Mouse (Mus musculus): ENCODE measurements around the gene Kcna10.

The Kcna10 gene

GRCm38 (mm10) chr3:107204413-107204812 lies 21.6 kb downstream of the Kcna10 start:
- DNase-seq (ENCODE audit: low spot score in 2 of 2) = no peak

GRCm38 (mm10) chr3:107205170-107205569 lies 22.3 kb downstream of the Kcna10 start:
- no peak for DNase-seq (ENCODE audit: low spot score in 2 of 2)

GRCm38 (mm10) chr3:107205994-107206393 lies 23.1 kb downstream of the Kcna10 start:
- peak in 1 of 2 experiments; percentile 53 for DNase-seq (ENCODE audit: low spot score in 2 of 2)

DNA sequence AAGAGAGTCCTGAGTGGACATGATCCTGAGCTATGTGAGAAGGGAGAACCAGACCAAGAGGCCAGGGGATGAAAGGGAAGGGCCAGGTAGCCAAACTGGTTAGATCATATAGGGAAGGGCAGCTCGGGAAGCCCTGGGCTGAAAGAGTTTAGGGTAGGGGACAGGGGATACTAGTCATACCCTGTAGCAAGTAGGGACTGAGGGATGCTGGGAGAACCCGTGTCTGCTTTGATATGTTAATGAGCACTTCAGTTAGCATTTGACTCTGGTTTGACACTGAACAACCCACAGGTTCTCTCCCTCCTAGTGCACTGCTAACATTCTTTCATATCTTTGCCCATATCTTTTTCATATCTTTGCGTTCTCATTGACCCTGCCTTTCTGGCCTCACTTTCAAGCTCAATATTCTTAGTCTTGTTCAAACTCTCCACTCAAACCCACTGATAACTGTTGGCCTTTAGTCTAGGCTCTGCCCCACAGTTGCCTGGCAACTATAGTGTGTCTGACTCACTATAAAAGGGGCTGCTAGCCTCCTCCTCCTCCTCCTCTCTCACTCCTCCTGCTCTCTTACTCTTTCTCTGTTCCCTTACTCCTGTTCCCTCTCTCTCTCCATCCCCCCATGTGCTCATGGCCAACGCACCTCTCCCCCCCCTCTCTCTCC lies 23.8 kb downstream of the Kcna10 start:
- no peak for DNase-seq (ENCODE audit: low spot score in 2 of 2)

DNA sequence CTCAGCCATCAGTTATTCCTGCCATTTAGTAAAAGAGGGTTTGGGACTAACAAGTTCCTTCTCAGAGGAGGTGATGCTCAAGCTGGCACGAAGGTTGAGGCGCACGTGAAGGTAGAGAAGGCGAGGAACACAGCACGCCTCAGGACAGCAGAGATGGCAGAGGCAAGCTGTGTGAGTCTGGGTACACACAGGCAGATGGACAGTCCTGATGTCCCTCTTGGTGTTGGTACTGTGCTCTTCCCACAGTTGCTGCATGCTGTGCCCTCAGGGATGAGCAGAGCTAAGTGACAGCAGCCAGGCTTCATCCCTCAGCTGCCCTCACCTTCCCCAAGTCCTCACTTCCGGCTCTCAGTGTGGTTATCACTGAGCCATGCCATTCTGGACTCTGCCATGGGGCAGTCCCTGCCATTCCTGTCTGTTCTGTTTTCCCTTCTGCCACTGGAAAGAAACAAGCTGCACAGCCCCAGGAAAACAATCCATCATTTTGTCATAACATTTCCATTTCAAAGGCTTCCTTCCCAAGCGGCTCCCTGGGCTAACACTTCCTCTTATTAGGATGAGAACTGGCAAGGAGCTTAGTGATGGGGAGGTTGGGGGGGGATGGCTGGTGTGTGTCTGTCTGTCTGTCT lies 24.9 kb downstream of the Kcna10 start:
- no peak for DNase-seq (ENCODE audit: low spot score in 2 of 2)

GRCm38 (mm10) chr3:107214606-107215005 lies 31.8 kb downstream of the Kcna10 start:
- no peak for DNase-seq (ENCODE audit: low spot score in 2 of 2)

DNA sequence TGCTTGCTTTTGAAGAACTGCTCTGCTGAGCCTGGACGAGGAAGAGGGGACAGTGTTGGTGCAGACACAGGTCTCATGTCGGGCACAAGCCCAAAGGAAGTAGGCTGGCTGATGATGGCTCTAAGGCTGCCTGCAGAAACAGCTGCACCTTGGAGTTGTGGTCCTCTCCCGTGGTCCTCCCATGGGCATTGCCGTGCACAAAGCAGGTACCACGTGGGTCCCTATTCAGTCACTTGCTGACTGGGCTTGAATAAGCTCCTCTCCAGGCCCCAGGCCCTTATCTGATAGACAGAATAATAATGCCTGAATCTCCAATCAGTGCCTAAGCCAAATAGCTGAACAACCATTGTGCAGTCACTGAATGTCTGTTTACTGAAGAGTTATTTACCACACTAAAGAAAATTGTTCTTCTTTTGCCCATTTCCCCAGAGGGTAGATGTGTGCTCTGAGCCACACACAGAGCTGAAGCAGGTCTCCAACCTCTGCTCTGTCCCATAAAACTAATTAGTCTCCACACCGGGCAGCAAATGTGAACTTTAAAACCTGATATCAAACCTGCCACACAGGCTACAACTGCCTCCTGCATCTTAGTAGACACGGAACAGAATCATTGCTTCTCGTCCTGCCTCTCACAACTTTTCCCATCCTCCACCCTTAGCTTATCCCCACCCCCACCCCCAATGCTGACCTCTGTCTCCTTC lies 33.7 kb downstream of the Kcna10 start:
- DNase-seq (ENCODE audit: low spot score in 2 of 2) = no peak

DNA sequence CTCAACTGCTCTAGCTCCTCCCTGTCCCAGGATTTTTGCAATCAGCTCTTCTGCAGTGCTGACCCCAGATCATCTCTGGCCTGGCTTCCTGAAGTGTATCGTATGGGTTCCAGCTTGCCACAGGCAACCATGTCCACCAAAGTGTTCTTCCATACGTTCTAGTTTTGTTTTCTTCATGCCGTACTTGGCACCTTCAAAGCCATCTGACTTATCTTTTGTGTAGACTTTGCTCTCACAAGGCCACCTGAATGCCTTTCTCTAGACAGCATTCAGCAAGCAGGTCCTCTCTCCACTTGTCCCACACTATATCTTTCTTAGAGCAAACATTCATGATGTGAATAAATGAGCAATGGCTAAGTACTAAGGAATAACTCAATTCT lies 34.2 kb downstream of the Kcna10 start:
- no peak for DNase-seq (ENCODE audit: low spot score in 2 of 2)

- no peak for DNase-seq (ENCODE audit: low spot score in 2 of 2)
Measured at GRCm38 (mm10) chr3:107218572-107218971, 35.7 kb downstream of the Kcna10 start.

DNA sequence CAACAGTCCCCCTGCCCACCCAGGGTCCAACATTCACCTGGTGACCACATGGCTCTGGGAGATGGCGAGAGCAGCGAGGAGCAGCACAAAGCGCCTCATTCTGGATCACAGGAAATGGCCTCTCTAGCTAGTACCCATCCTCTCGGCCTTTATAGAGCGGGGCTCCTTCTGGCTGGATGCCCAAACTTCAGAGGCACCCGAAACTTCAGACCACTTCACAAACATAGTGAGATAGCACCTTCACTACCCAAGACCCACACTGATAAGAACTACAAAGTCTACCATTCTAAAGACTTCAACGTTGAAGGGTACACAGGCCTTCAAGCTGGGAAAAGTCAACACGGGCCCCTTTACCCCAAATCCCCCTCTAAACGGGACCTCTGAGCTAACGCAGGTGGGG lies 38.8 kb downstream of the Kcna10 start, which contains the start of gene Cym:
Cym (minus strand) TSS at position 125 of the 400 bp plus-strand sequence.
- DNase-seq (ENCODE audit: low spot score in 2 of 2) = no peak

GRCm38 (mm10) chr3:107223230-107223629 lies 40.4 kb downstream of the Kcna10 start:
- no peak for DNase-seq (ENCODE audit: low spot score in 2 of 2)

- no peak for DNase-seq (ENCODE audit: low spot score in 2 of 2)
Measured at GRCm38 (mm10) chr3:107225820-107226219, 43.0 kb downstream of the Kcna10 start.

DNA sequence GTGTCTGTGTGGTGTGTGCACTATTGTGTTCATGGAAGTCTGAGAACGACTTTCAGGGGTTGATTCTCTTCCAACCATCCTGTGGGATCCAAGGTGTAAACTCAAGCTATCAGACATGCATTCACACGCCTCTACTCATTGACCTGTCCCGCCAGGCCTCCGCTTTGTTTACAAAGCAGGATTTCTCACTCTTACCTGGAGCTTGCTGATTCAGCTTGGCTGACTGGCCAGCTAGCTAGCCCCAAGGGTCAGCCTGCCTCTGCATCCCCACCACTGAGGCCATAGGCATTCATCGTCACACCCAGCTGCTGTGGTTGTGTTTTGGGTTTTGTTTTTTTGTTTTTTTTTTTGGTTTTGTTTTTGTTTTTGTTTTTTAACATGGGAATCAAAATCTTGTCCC lies 46.4 kb downstream of the Kcna10 start:
- no peak for DNase-seq (ENCODE audit: low spot score in 2 of 2)

DNA sequence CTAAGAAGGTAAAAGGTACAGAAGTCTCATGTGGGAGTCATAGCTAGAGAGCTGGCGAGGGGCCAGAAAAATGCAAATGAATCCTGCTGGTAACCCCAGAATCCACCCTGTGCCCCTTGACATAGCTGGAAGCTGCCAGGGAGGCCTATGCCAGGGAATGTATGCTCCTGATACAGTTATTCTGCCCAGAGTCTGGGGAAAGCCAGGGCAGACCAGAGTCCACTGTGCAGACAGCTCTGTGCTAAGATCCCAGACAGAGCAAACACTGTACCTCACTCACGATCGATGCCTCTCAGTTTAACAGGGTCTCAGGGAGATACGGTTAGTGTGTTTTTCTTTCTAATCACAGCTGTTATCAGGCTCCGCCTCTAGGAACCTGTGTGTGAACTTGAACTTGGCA lies 47.0 kb downstream of the Kcna10 start:
- DNase-seq (ENCODE audit: low spot score in 2 of 2) = no peak

DNA sequence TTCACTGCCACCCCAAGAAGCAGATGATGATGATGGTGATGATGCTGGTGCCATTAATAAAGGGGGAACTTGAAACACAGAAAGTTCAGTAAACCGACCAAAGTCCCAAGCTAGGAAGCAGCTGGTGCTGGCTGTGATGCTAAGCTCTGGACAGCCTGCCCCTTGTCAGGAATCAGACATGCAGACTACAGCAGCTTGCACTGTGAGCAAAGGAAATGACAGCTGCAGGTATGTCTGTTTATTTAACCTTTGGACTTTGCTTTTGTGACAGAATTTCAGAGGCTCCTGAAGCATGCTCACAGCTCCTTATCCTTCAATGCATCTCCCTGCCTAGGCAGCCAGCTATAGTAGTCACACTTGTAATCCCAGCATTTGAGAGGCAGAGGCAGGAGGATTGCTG lies 47.7 kb downstream of the Kcna10 start, which contains the start of gene A630076J17Rik:
A630076J17Rik (plus strand) TSS at position 88 of the 400 bp plus-strand sequence.
- no peak for DNase-seq (ENCODE audit: low spot score in 2 of 2)

- no peak for DNase-seq (ENCODE audit: low spot score in 2 of 2)
Measured at GRCm38 (mm10) chr3:107231202-107231601, 48.3 kb downstream of the Kcna10 start.

DNA sequence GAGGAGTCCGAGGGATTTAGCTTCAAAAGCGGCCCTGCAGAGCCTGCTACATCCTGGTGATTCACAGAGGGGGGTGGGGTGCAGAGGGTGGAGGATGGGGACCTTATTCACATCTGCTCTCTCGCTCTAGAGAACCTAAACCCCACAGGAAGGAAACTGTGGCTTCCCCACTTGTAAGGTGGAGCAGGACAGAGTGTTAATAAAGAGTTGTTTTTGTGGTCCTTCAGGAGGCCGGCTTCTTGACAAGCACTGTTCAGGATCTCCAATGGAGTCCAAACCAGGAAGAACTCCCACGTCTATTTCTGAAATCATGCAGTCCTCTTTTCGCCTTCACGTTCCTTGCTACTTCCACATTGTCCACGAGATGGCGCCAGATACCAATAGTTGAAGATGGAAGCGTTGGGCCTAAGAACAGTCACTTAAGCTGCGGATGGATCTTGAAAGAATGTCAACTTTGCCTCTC lies 50.5 kb downstream of the Kcna10 start:
- peak; percentile 57 to 80 for DNase-seq (ENCODE audit: low spot score in 2 of 2)

DNA sequence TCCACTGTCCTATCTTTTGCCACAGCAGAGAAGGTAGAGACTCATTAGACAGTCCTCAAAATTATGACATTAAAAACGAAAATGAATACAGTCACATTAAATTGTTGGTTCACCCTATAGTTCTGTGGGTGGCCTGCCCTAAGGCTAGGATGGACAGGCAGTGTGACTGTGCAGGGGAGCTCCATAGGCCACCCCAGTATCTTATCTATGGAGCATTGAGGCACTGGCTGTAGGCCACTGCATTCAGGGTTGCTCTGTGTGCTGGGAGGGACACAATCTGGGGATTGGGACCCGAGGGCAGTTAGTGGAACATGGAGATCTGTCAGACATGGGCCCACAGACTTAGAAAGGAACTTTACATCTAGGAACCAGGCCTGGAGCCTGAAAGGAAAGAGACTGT lies 51.1 kb downstream of the Kcna10 start:
- no peak for DNase-seq (ENCODE audit: low spot score in 2 of 2)

DNA sequence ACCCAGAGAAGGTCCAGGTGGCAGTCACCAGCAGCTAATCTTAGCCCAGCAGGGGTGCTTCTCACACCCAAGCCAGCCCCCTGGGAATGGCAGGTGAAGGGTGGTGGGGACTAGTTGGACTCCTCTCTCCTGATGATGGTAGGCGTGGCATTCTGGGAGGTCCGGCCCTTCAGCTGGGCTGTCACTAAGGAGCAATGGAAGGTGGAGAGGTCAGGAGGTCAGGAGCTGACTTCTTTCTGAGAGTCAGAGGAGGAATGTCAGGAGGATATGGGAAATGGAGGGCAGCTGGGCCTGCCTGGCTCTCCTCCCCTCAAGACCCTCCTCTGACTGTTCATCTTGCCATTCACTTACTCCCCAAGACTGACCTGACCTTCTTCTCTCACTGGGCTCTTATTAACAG lies 55.2 kb downstream of the Kcna10 start:
- no peak for DNase-seq (ENCODE audit: low spot score in 2 of 2)

DNA sequence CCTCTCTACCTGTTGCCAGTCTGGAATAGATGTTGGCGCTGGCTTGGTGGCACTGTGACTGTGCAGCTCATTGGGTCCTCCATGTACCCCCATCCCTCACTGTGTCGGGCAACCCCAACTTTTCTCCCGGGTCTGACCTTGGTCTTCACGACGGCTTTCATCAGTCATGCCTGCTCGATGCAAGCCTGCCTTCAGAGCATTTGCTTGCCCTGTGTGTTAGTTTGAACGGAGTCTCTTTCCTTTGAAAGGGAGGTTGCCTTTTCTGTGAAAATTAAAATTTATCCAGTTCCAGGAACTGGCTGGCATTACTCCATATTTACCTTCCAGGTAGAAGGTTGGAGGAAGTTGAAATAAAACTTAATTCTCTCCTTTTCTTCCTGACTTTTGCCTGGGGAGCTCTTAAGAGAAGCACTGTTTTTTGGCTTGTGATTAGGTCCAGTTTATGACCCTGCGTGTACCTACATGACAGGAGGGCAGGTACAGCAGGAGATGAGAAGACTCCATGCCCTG lies 55.7 kb downstream of the Kcna10 start:
- DNase-seq (ENCODE audit: low spot score in 2 of 2) = no peak

DNA sequence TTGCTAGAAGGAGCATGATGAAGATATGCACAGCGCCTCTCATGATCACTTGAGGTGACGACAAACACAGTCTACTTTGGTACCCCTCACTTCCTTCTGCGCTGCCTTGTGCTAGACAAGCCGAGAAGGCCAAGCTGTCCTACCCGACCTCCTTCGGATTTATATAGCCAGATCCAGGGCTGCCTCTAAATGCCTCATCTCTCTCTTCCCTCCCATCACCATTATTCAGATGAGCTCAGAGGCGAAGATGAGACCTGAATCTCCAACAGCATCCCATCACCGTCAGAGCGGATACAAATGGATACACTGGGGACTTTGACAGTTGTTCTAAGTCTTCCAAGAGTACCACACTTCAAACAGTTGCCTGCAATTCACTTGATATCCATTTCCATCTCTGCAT lies 56.8 kb downstream of the Kcna10 start, which contains the start of gene Prok1:
Prok1 (minus strand) TSS at position 101 of the 400 bp plus-strand sequence.
- no peak for DNase-seq (ENCODE audit: low spot score in 2 of 2)

DNA sequence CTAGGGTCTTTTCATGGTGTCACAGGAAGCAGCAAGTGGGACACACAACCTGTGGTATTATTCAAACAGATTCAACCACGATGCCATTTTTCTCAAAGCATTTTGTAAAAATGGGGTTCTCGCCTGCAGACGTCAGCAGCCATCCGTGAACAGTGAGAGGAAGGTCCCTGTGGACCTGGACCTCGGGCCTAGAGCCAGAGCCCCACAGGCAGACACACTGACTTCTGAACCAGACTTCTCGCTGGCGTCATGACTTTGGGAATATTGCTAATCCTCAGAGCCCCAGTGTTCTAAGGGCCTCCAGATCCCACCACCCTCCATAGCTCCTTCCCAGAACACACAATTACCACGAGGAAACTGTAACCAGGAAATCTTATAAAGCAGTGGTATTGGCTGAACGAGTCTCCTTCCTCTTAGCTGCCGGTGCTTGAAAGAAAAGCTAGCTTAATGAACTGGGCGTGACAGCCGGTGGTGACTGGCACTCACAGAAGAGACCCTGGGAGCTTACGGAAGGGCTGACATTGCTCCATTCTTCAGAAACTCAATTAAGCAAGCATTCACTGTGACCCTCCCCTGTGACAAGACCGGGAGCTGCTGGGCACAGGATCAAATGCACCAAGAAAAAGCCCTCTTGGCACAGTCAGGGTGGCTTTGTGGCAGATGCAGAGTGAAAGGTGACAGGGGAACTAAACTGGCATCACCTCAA lies 58.7 kb downstream of the Kcna10 start:
- no peak for DNase-seq (ENCODE audit: low spot score in 2 of 2)
